Mouse (Mus musculus): ENCODE data around the gene Kirrel2. TPM values are rescaled to one million over a fixed set of nuclear protein-coding genes. Genes with fewer than 3 reads are reported as not detected.

Gene Kirrel2
- polyA plus RNA-seq, 1 experiment from 2014 or later: 1.3 TPM

DNA sequence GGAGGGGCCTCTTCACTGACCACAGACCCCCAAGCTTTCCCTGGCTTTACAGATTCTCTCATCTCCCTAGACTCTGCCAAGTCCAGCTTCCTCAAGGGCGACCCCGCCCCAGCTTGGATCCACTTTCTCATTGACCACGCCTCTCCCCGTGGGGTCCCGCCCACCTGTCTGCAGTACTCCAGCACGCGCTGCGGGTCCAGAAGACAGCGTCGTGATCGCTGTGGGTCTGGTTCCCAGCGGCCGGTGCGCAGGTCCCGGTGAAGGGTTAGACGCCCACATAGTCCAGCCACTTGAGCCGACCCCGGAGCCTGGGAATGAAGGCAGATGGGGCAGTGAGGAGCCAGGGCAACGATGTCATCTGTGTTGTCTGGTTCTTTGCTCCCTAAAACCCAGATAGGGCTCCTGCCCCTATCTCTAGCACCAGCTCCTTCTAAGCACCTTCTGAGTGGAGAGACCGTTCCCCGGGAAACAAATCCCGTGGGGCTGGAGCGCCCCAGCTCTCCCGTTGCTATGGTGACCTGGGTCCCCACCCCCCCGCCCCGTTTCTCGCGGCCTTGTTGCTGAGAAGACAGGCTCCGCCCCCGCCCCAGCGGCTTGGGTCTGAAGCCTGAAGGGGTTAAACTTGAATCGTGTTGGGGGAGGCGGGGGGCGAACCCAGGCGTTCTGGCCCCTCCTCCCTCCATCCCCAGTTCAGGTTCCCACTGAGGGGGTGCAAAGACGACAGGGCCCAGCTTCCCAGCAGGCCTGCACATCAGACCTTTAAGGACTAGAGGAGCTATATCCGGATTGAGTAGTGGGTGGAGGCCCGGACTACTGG, 13.1 kb downstream of the Kirrel2 start:
- WGBS: under 1% methylated on average over 38 of the region's 38 CpGs
- Histone ChIP-seq H3K27me3 (replicated peaks; ENCODE audit: low read depth, poor library complexity, severe bottlenecking) (peaks cover 82% of the 10 kb centered on the region), H3K27ac (replicated peaks) (peak overlapping the region; percentile 80), H3K4me3 (peak overlapping the region; percentile 78), H3K4me1 (peaks cover 22% of the 10 kb centered on the region), H3K36me3 (replicated peaks) (peaks cover 3% of the 10 kb centered on the region; the same call in 1 of the 2 replicates), H3K9me3 (peaks cover 9% of the 10 kb centered on the region; the same call in 1 of the 2 replicates)
- peak; percentile 66 for DNase-seq (ENCODE audit: low spot score)

DNA sequence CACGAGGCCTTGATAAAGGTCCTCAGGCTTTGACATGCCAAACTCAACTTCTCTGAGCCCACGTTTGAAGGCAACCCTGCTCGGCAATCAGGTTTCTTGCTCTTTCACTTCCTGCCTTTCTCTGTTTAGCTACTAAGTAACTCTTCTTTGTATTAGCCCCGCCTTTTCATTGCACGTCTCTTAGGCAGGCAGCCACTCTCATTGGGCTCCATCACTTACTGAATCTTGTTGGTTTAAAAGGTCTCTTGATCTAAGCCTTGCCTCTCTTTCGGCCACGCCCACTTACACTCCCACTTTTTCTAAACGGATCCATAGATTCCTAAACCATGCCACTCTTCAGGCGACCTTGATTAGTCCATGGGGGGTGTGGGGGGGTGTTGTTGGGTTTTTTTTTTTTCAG, 13.8 kb downstream of the Kirrel2 start:
- Histone ChIP-seq H3K27ac (replicated peaks) (no peak overlapping the region), H3K4me3 (peak overlapping the region; percentile 78; the same call in 1 of the 2 replicates), H3K27me3 (replicated peaks; ENCODE audit: low read depth, poor library complexity, severe bottlenecking) (peaks cover 88% of the 10 kb centered on the region), H3K4me1 (peaks cover 22% of the 10 kb centered on the region), H3K36me3 (replicated peaks) (peaks cover 3% of the 10 kb centered on the region; the same call in 1 of the 2 replicates), H3K9me3 (peaks cover 9% of the 10 kb centered on the region; the same call in 1 of the 2 replicates)
- WGBS: 25% methylated on average over 9 of the region's 9 CpGs
- DNase-seq (ENCODE audit: low spot score): no peak

- Histone ChIP-seq H3K4me1 (peaks cover 19% of the 10 kb centered on the region), H3K36me3 (replicated peaks) (peaks cover 3% of the 10 kb centered on the region; the same call in 1 of the 2 replicates)
- WGBS: 28% methylated on average over 4 of the region's 5 CpGs
Observed at GRCm38 (mm10) chr7:30440697-30441096, 16.8 kb downstream of the Kirrel2 start.

DNA sequence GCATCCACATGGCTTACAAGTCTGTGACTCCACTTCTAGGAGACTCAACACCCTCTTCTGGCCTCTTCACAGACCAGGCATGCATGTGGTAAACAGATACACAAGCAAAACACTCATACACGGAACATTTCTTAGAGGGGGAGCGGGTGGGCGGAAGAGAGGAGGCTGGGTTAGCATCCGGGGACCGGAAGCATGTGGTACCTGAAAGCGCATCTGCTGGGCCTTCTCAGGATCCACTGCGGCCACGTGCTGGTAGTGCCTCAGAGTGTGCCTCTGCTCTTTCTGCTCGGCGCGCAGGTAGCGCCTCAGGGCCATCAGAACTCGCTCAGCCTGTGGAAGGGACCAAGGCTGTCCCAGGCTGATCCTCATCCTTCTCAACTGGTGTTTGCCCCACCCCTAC, 17.8 kb downstream of the Kirrel2 start:
- Histone ChIP-seq H3K4me3 (no peak overlapping the region), H3K27me3 (replicated peaks; ENCODE audit: low read depth, poor library complexity, severe bottlenecking) (peaks cover 93% of the 10 kb centered on the region), H3K27ac (replicated peaks) (no peak overlapping the region), H3K4me1 (peaks cover 9% of the 10 kb centered on the region), H3K36me3 (replicated peaks) (peaks cover 3% of the 10 kb centered on the region; the same call in 1 of the 2 replicates), H3K9me3 (no peaks in the 10 kb centered on the region)
- DNase-seq (ENCODE audit: low spot score): no peak
- WGBS: 79% methylated on average over 13 of the region's 13 CpGs

More at GRCm38 (mm10) chr7:30440697-30441096, 16.8 kb downstream of the Kirrel2 start:
- H3K27ac ChIP-seq (replicated peaks): no peak overlapping the region
- H3K4me3 ChIP-seq: no peak overlapping the region
- DNase-seq (ENCODE audit: low spot score): peak; percentile 63
- H3K27me3 ChIP-seq (replicated peaks; ENCODE audit: low read depth, poor library complexity, severe bottlenecking): peaks cover 93% of the 10 kb centered on the region
- no peaks in the 10 kb centered on the region for H3K9me3 ChIP-seq

DNA sequence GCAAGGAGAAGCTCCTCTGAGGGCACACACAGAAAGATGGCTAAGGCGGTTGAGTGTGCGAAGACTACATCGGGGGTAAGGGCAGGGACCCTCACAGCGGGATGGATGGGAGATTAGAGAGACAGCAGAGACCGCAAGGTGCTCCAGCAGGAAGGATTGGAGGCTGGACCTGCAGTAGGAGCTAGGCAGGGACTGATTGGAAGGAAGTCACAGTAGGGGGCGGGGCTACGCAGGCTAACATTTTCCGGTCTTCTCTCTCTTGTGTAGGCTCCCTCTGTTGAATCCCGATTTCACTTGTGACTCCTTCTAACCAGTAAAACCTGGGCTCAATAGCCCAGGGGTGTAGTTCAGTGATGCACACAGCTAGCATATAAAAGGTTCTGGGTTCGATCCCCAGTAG, 20.6 kb downstream of the Kirrel2 start:
- DNase-seq (ENCODE audit: low spot score): no peak
- H3K36me3 ChIP-seq (replicated peaks): no peaks in the 10 kb centered on the region; the same call in 1 of the 2 replicates
- no peak overlapping the region for H3K27ac ChIP-seq (replicated peaks)
- H3K9me3 ChIP-seq: no peaks in the 10 kb centered on the region
- H3K4me3 ChIP-seq: 0 out of 2 replicates have a peak overlapping the region, but pooled peaks have one; percentile 2
- H3K4me1 ChIP-seq: no peaks in the 10 kb centered on the region
- WGBS: 12% methylated on average over 10 of the region's 10 CpGs
- H3K27me3 ChIP-seq (replicated peaks; ENCODE audit: low read depth, poor library complexity, severe bottlenecking): peaks cover 66% of the 10 kb centered on the region

GRCm38 (mm10) chr7:30435156-30435555, 22.3 kb downstream of the Kirrel2 start:
- no peaks in the 10 kb centered on the region for H3K9me3 ChIP-seq
- H3K27me3 ChIP-seq (replicated peaks; ENCODE audit: low read depth, poor library complexity, severe bottlenecking): peaks cover 49% of the 10 kb centered on the region
- H3K4me3 ChIP-seq: no peak overlapping the region
- H3K36me3 ChIP-seq (replicated peaks): no peaks in the 10 kb centered on the region; the same call in 1 of the 2 replicates
- DNase-seq (ENCODE audit: low spot score): no peak
- 49% methylated on average over 9 of the region's 9 CpGs for WGBS
- no peaks in the 10 kb centered on the region for H3K4me1 ChIP-seq
- no peak overlapping the region for H3K27ac ChIP-seq (replicated peaks)

GRCm38 (mm10) chr7:30434701-30435100, 22.8 kb downstream of the Kirrel2 start:
- Histone ChIP-seq H3K27ac (replicated peaks) (no peak overlapping the region), H3K9me3 (no peaks in the 10 kb centered on the region), H3K4me3 (no peak overlapping the region), H3K27me3 (replicated peaks; ENCODE audit: low read depth, poor library complexity, severe bottlenecking) (peaks cover 45% of the 10 kb centered on the region), H3K36me3 (replicated peaks) (no peaks in the 10 kb centered on the region; the same call in 1 of the 2 replicates), H3K4me1 (no peaks in the 10 kb centered on the region)
- 72% methylated on average over 10 of the region's 10 CpGs for WGBS
- no peak for DNase-seq (ENCODE audit: low spot score)

GRCm38 (mm10) chr7:30434238-30434637, 23.3 kb downstream of the Kirrel2 start:
- no peak overlapping the region for H3K27ac ChIP-seq (replicated peaks)
- no peaks in the 10 kb centered on the region for H3K9me3 ChIP-seq
- 5% methylated on average over 10 of the region's 10 CpGs for WGBS
- H3K27me3 ChIP-seq (replicated peaks; ENCODE audit: low read depth, poor library complexity, severe bottlenecking): peaks cover 42% of the 10 kb centered on the region
- no peaks in the 10 kb centered on the region for H3K4me1 ChIP-seq
- no peak overlapping the region for H3K4me3 ChIP-seq
- DNase-seq (ENCODE audit: low spot score): peak; percentile 72
- no peaks in the 10 kb centered on the region; the same call in 1 of the 2 replicates for H3K36me3 ChIP-seq (replicated peaks)

DNA sequence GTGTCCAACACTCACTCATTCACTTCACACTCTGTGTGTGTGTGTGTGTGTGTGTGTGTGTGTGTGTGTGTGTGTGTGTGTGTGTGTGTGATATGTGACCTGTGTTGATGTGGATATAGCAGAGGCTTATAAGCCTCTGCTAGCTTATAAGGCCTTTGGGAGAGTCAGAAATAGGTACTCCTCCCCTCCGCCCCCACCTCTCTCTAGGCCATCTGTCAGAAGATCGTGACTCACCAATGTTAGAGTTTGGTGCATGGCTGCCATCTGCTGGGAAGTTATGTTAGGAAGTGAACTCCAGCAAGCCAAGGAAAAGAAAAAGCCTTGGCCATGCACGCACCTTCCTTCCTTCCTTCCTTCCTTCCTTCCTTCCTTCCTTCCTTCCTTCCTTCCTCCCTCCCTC, 25.7 kb downstream of the Kirrel2 start:
- peaks cover 10% of the 10 kb centered on the region; the same call in 1 of the 2 replicates for H3K36me3 ChIP-seq (replicated peaks)
- no peak overlapping the region for H3K4me3 ChIP-seq
- DNase-seq (ENCODE audit: low spot score): peak; percentile 42
- no peak overlapping the region for H3K27ac ChIP-seq (replicated peaks)
- 10% methylated on average over 3 of the region's 3 CpGs for WGBS
- peaks cover 22% of the 10 kb centered on the region for H3K27me3 ChIP-seq (replicated peaks; ENCODE audit: low read depth, poor library complexity, severe bottlenecking)
- no peaks in the 10 kb centered on the region for H3K4me1 ChIP-seq
- no peaks in the 10 kb centered on the region for H3K9me3 ChIP-seq

GRCm38 (mm10) chr7:30430191-30430590, 27.3 kb downstream of the Kirrel2 start:
- no peak for DNase-seq (ENCODE audit: low spot score)
- no peaks in the 10 kb centered on the region for H3K9me3 ChIP-seq
- H3K36me3 ChIP-seq (replicated peaks): peaks cover 20% of the 10 kb centered on the region
- H3K27ac ChIP-seq (replicated peaks): no peak overlapping the region
- H3K4me3 ChIP-seq: no peak overlapping the region
- 61% methylated on average over 2 of the region's 2 CpGs for WGBS
- peaks cover 6% of the 10 kb centered on the region for H3K27me3 ChIP-seq (replicated peaks; ENCODE audit: low read depth, poor library complexity, severe bottlenecking)
- no peaks in the 10 kb centered on the region for H3K4me1 ChIP-seq

DNA sequence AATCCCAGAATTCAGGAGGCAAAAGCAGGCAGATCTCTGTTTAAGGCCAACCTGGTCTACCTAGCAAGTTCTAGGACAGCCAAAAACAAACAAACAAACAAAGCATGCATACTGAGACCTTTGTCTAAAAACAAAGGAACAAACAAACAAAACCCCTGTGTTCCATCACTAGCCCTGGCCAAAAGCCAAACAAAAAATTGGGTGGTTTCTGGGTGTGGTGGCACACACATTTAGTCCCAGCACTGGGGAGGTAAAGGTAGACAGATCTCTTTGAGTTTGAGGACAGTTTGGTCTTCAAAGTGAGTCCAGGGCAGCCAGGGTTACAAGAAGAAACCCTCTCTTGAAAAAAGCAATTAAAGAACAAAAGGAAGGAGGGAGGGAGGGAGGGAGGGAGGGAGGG, 28.2 kb downstream of the Kirrel2 start:
- no peaks in the 10 kb centered on the region for H3K9me3 ChIP-seq
- peaks cover 21% of the 10 kb centered on the region for H3K36me3 ChIP-seq (replicated peaks)
- no peaks in the 10 kb centered on the region for H3K4me1 ChIP-seq
- no peak overlapping the region for H3K4me3 ChIP-seq
- DNase-seq (ENCODE audit: low spot score): no peak
- no peak overlapping the region for H3K27ac ChIP-seq (replicated peaks)
- H3K27me3 ChIP-seq (replicated peaks; ENCODE audit: low read depth, poor library complexity, severe bottlenecking): peaks cover under 1% of the 10 kb centered on the region; the same call in 1 of the 2 replicates

DNA sequence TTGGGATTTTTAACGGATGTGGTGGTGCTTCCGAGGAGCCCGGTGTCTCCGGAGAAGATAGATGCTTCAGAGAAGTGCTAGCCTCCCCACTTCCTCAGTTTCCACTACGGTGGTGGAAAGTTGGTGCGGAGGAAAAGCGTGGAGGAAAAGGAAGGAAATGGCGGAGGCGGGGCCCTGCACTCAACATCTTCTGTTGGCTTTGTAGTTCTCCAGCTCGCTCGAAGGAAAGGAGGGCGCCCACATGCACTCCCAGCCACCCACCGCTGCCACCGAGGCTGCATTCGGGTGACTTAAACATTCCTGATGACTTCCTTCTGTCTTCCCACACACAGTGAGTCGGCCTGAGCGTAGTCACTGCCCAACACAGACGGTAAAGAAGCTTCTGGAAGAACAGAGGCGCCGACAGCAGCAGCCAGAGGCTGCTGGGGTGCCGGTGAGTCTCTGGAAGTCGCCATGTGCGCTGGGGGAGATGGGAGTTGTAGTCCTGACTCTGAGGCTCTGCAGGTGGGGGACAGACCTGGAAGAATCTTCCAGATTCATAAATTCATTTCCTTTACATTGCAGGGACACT, 34.3 kb downstream of the Kirrel2 start:
- DNase-seq (ENCODE audit: low spot score): no peak
- Histone ChIP-seq H3K27me3 (replicated peaks; ENCODE audit: low read depth, poor library complexity, severe bottlenecking) (peaks cover 46% of the 10 kb centered on the region), H3K4me3 (peak overlapping the region; percentile 68), H3K9me3 (peaks cover 6% of the 10 kb centered on the region; the same call in 1 of the 2 replicates), H3K36me3 (replicated peaks) (peaks cover 21% of the 10 kb centered on the region), H3K27ac (replicated peaks) (0 out of 2 replicates have a peak overlapping the region, but pooled peaks have one; percentile 3), H3K4me1 (peaks cover 24% of the 10 kb centered on the region)
- 43% methylated on average over 23 of the region's 23 CpGs for WGBS
